Mouse (Mus musculus) splenic B cell, adult 2 months (primary cell): ENCODE data around the gene Shb.
A peak's percentile ranks its signal among the peaks of the same experiment; 100 is the strongest.

Experiments used
- DNase-seq: peaks from one replicate; pipeline ENCODE4 v3.0.0-alpha.2; 2011; ENCODE audit warnings: low read depth, low spot score
- H3K27me3 ChIP-seq: 2 replicates; pipeline ENCODE4 v1.6.1; 2012; ENCODE audit warnings: mild to moderate bottlenecking, low read length, moderate library complexity, mixed read lengths; ENCODE audit not compliant: control insufficient read depth, poor library complexity, insufficient read depth, severe bottlenecking
- H3K36me3 ChIP-seq: 2 replicates; pipeline ENCODE4 v1.6.1; 2012; ENCODE audit warnings: mild to moderate bottlenecking, low read length, moderate library complexity, mixed read lengths; ENCODE audit not compliant: control insufficient read depth, poor library complexity, insufficient read depth, severe bottlenecking

The Shb gene

DNA sequence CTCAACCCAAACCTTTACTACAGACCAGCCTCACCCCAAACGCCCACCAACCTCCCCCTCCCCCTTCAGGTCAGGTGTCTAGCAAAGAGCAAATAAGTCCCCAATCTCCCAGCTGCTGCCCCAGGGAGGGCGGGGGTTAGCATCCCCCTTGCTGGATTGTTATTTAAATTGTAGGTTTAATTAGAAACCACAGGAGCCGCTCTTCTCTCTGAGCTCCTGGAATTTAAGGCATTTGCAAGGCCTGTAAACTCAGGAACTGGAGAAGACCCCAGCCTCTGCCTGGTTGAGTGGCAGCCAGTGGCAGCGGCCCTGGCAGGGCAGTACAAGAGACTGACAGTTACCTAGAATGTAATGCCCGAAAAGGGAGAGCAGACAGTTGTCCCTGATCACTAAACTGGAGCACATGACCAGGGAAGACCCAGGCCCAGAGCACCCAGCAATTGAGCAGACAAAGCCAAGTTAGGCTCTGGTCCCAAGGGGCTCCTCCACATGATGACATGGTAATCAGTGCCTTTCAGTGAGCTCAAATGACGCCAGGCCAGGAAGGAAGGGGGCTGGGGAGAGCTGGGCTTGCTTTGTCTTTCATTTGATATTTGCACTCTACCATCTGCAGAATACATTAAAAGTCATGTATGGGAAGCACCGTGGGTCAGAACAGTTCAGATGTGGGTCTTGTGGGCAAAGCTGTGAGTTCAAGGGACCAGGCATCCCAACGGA, 42.1 kb downstream of the Shb start:
- no peak for DNase-seq
- Histone ChIP-seq H3K36me3 (no peaks in the 10 kb centered on the region), H3K27me3 (no peaks in the 10 kb centered on the region)

DNA sequence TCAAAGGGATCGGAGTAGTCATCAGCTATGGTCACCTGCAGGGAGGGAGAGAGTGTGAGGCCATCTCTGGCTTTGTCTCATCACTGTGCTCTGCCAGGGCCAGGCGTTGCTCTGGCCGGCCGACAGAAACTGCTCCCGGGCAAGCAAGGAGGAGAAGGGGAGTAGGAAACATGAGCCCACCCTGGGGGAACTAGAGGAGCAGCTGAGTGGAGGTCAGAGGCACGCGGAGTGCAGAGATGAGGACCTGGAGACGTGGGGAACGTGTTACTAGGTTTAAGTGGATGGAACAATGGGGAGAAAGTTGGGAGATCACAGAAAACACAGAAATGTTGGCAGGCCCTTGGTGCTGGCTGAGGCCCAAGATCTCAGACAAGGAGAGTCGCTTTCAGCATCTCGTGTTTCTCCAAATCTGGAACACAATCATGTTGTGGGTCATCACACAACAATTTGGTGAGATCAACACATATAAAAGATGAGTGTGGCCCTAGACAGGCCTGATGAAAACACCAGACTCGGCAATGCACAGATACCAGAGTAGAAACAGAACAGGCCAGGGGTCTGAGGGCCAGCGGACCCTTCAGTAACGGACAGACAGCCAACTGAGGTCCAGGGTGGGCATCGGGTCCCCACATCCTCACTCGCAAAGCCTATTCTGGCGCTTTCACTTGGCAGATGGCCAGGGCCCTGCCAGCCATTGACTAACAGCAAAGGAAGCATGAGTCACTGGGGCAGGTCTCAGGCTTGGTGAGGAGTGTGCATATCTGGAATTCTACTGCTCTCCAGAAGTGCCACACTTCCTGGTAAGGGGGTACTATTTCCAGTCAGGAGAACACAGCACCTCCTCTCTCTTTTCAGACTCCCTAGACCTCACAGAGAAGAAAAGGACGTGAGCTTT, 42.9 kb downstream of the Shb start:
- H3K27me3 ChIP-seq = no peaks in the 10 kb centered on the region
- no peaks in the 10 kb centered on the region for H3K36me3 ChIP-seq
- no peak for DNase-seq

DNA sequence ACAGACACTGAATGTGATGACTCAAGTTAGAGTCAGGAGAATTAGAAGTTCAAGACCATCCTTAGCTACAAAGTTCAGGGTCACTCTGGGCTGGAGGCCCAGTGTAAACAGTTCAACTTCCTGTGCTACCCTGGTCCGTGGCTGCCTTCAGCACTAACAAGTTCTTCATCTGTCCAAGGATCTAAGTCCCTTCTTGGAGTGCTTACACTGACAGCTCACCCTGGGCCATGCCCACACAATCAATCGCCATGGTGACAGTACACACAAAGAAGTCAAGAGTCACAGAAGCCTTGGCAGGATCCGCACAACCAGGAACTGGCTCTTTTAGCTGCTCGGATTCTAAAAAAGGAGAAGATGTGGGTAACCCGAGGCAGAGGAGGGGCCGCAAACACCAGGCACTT, 44.6 kb downstream of the Shb start:
- no peaks in the 10 kb centered on the region for H3K36me3 ChIP-seq
- peak; percentile 16 for DNase-seq
- no peaks in the 10 kb centered on the region for H3K27me3 ChIP-seq

DNA sequence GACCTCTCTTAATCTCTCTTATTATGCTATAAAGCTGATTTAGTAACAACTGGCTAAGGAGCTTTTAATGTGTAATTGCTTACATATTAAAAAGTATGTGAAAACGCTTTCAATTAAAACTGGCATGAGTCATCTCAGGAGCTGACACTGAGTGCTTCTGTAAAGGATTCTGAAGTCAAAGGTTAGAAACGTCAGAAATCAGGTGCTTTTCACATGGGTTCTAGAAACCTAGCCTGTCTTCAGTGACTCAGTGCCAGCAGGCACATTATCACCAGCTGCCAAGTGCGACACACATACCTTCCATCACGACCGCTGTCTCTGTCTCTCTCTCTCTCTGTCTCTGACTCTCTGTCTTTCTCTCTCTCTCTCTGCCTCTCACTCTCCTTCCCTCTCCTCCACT, 47.2 kb downstream of the Shb start:
- Histone ChIP-seq H3K27me3 (no peaks in the 10 kb centered on the region), H3K36me3 (no peaks in the 10 kb centered on the region)
- DNase-seq = no peak

DNA sequence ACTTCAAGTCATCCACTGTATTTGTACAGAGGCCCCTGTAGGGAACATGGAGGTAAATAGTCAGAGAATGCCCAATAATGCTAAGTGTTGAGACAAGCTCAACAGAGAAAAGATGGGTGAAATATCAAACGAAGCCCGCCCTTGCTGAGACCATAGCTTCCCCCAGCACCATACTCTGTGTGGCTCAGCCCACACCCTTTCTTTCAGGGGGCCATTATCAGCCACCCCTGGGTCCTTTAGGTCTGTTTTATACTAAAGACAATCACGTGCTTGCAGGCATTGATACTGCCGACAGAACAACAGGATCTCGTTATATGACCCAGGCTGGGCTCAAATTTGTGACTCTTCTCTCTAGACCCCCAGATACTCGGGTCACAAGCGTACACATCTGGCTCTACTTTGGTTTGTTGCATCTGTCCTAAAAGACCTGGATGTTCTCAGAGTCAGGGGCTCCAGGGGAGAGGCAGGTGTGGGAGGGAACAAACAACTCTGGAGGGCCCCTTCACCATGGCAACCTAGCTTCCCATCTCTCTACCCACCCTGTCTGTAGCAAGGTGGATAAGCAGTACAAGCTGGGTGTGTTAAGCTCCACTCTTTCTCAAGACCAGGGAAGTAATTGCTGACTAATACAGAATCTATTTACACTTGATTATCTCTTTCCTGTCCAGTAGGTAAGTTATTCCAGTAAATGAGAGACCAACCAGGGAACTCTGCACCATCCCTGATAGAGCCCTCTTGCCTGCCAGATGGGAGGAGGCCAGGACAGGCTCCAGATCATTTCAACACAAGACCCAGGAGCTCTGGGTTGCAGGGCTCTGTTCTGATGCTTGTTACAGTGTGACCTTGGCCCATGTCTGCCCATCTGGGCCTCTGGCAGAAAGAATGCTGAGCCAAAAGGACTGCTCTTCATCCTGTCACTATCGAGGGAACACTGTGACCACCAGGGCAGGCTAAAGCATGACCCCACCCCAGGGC, 48.7 kb downstream of the Shb start:
- H3K27me3 ChIP-seq = no peaks in the 10 kb centered on the region
- no peak for DNase-seq
- no peaks in the 10 kb centered on the region for H3K36me3 ChIP-seq

DNA sequence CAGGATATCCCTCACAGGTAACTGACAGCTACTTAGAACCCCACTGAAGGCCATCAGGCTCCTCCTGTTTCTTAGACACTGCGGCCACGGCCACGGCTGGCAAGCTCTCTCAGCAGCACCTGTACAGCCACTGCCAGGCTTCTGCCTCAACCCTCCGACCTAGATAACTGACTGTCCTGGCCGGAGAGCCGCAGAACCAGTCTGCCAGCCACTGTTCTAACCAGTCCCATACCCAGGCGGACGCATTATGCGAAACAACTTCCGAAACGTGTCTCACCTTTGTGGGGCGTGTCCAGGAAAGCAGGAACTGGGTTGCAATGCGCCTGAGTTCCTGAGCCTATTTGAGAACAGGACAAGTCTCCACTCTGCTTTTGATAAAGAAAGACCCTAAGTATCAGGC, 50.0 kb downstream of the Shb start:
- no peaks in the 10 kb centered on the region for H3K27me3 ChIP-seq
- no peaks in the 10 kb centered on the region for H3K36me3 ChIP-seq
- no peak for DNase-seq

DNA sequence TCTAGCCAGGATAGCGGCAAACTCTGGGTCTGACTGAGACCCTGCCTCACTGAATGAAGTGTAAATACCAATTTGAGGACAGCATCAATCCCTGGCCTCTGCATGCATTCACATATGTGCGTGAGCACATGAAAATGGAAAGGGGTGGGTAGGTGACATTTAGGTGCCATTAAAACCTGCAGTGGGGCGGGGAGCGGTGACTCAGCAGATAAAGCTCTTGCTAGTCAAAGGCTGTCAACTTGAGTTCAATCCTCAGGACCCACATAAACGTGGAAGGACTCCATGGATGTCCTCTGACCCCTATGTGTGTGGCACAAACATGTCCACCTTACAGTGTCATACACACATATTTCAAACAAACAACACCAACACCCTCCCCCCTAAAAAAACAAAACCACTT, 50.8 kb downstream of the Shb start:
- Histone ChIP-seq H3K36me3 (no peaks in the 10 kb centered on the region), H3K27me3 (no peaks in the 10 kb centered on the region)
- DNase-seq = no peak

DNA sequence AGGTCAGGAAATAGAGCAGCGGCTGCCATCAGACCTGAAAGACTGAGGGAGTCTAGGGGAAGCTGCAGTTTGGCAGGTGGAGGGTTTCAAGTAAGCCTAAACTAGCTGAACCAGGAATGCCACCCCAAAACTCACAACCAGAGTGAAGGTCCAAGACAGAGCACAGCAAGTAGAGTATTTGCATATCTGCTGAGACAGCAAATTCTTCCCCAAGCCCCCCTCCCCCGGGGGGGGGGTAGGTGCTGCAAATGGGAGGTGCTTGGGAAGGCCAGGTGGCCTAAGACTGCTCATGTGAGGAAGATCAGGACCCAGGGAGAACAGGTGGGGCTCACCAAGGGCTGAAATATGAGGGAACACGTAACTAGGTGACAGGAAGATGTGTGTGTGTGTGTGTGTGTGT, 51.7 kb downstream of the Shb start:
- no peaks in the 10 kb centered on the region for H3K36me3 ChIP-seq
- no peaks in the 10 kb centered on the region for H3K27me3 ChIP-seq

DNA sequence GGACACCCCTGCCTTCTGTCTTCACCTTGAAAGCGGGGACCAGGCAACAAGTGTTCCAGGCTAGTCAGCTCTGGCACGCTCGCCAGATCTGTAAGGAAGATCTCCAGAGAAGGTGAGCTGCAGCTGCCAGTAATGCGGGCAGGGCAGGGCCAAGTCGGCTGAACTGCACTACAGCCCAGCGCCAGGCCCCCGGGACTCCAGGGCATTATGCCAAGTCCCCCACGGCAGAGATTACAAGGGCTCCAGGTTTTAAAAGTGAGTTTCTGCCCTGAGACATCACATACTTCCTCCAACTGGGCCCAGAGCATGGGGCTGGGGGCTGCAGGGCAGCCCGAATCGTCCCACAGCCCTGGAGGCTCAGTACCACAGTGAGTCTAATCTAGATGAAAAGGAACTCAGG, 52.8 kb downstream of the Shb start:
- Histone ChIP-seq H3K36me3 (no peaks in the 10 kb centered on the region), H3K27me3 (no peaks in the 10 kb centered on the region)
- DNase-seq = no peak

More for the DNA sequence above, 51.7 kb downstream of the Shb start:
- DNase-seq = no peak

DNA sequence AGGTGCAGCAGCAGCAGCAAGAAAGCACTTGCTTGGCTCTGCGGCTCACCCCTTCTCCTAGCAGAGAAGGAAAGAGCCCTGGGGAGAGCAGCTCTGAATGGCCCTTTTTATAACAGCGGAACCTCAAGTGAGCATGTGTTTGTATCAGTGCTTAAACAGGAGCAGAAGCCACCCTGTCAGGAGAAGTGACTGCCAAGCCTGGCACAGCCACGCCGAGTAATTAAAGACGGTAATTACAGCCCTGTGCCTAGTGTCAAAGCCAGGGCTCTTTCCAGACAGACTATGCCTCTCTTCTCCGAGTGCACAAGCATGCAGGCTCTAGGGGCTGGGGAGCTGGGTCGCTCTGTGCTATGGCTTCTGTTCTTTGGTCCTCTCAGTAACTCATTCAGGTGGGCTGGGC, 54.1 kb downstream of the Shb start:
- DNase-seq = no peak
- Histone ChIP-seq H3K36me3 (no peaks in the 10 kb centered on the region), H3K27me3 (no peaks in the 10 kb centered on the region)

DNA sequence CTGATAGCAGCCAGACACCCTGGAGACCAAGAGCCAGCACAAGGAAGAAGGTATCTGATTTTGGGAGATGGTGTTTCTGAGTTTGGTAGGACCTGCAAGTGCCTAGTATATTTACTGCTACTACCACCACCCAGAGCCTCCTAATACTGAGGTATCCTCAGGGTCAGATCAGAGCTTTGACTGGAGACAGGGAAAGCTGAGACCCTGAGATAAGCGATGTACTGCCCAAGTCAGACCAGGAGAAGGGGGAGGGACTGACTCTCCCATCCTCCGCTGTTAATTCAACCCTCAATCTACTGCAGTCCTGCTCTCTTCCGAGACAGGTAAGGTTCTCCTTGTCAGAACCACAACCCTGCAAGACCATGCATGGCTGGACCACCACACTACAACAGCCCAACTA, 55.2 kb downstream of the Shb start:
- Histone ChIP-seq H3K36me3 (no peaks in the 10 kb centered on the region), H3K27me3 (no peaks in the 10 kb centered on the region)
- no peak for DNase-seq

DNA sequence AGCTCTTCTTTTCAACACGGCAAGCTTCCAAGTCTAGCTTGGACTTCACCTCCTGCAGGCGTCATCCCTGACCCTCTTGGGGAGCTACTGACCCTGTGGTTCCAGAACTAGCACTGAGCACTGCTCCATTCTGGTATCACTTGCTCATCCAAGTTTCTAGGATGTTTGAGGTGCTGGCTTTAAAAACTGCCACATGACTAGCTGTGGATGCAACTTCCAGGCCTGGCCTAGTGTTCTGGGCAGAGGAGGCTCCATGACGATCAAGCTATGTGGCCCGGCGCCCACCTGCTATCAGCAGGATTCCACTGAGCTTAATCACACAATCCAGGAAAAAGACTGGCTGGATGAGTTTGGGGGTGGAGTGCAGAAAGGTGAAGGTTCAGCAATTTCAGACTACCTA, 57.4 kb downstream of the Shb start:
- H3K27me3 ChIP-seq = no peaks in the 10 kb centered on the region
- no peak for DNase-seq

DNA sequence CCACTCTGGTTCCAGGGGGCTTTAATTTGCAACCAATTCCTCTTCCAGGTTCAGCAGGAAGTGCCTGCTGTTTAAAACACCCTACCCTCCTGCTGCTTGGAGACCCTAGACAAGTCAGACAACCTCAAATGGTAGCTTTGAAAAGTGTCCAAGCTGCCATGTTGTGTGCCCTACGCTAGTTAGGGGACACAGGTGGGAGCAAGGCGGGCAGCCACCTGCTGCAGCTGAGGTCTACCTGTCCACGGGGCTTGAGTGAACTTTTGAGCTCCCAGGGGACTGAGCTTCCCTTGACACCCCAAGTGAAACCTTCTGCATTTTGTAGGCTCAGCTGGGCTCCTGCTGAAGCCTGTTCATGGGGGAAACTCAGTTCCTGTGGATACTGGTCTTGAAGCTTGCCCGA, 58.1 kb downstream of the Shb start:
- Histone ChIP-seq H3K36me3 (no peaks in the 10 kb centered on the region), H3K27me3 (no peaks in the 10 kb centered on the region)
- no peak for DNase-seq

More for the DNA sequence above, 57.4 kb downstream of the Shb start:
- H3K36me3 ChIP-seq = no peaks in the 10 kb centered on the region

DNA sequence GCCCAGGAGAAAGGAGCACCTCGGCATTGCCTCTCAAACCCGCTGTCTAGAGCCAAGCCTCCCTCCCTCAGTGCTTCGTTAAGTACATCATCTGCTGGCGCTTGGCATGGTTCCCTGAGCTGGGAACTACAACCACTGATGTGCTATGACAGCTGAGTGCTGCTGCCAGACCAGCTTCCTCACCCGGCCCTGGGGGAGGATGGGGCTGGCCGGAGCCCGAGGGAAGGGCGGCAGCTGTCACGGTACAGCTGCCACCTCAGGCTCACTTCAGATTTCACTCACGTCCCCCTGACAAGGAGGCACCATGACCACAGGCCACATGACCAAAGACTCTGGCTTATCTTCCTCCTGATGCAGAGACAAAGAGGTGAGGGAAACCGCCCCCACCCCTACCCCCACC, 59.1 kb downstream of the Shb start:
- peak; percentile 38 for DNase-seq
- no peaks in the 10 kb centered on the region for H3K27me3 ChIP-seq
- H3K36me3 ChIP-seq = no peaks in the 10 kb centered on the region
